Mouse (Mus musculus) mature B cell (primary cell): ENCODE results near the gene Dnmt3a.

Experiments
- in situ Hi-C: fragments of 300-500 bp; cut with MboI; formaldehyde crosslinking; loops from 2 replicates; pipeline ENCODE4 v1.14.3; 2019

Gene Dnmt3a

GRCm38 (mm10) chr12:3877376-3877775 is 71.6 kb downstream of the Dnmt3a start:
- in situ Hi-C loops, result no loop called here

GRCm38 (mm10) chr12:3881474-3881873 is 75.7 kb downstream of the Dnmt3a start:
- in situ Hi-C loops, result no loop called here

GRCm38 (mm10) chr12:3884892-3885493 is 79.2 kb downstream of the Dnmt3a start:
- in situ Hi-C loops, result no loop called here

GRCm38 (mm10) chr12:3886601-3887000 is 80.8 kb downstream of the Dnmt3a start:
- in situ Hi-C loops, result no loop called here

GRCm38 (mm10) chr12:3887515-3888325 is 81.9 kb downstream of the Dnmt3a start:
- in situ Hi-C loops, result no loop called here

GRCm38 (mm10) chr12:3889875-3890635 is 84.2 kb downstream of the Dnmt3a start:
- in situ Hi-C loops, result no loop called here

- in situ Hi-C loops, result no loop called here
These were observed 85.2 kb downstream of the Dnmt3a start for GRCm38 (mm10) chr12:3890753-3891751.

- in situ Hi-C loops, result no loop called here
These were observed 86.0 kb downstream of the Dnmt3a start for GRCm38 (mm10) chr12:3891779-3892239.

GRCm38 (mm10) chr12:3892240-3893059 is 86.6 kb downstream of the Dnmt3a start:
- in situ Hi-C loops, result no loop called here

GRCm38 (mm10) chr12:3893335-3893734 is 87.5 kb downstream of the Dnmt3a start:
- in situ Hi-C loops, result no loop called here

- in situ Hi-C loops, result no loop called here
These were observed 88.7 kb downstream of the Dnmt3a start for GRCm38 (mm10) chr12:3894525-3894924.

- in situ Hi-C loops, result no loop called here
These were observed 91.3 kb downstream of the Dnmt3a start for GRCm38 (mm10) chr12:3897057-3897545.

- in situ Hi-C loops, result no loop called here
These were observed 93.0 kb downstream of the Dnmt3a start for GRCm38 (mm10) chr12:3898811-3899210.

- in situ Hi-C loops, result no loop called here
These were observed 99.6 kb downstream of the Dnmt3a start for GRCm38 (mm10) chr12:3905436-3905835.

- in situ Hi-C loops, result no loop called here
These were observed 100.5 kb downstream of the Dnmt3a start for GRCm38 (mm10) chr12:3906308-3906707.

GRCm38 (mm10) chr12:3907008-3907407 is 101.2 kb downstream of the Dnmt3a start:
- in situ Hi-C loops, result no loop called here

GRCm38 (mm10) chr12:3907418-3907817 is 101.6 kb downstream of the Dnmt3a start:
- in situ Hi-C loops, result no loop called here

- in situ Hi-C loops, result no loop called here
These were observed 104.8 kb downstream of the Dnmt3a start for GRCm38 (mm10) chr12:3910466-3911093.

- in situ Hi-C loops, result no loop called here
These were observed 106.1 kb downstream of the Dnmt3a start for GRCm38 (mm10) chr12:3911831-3912348.
